Mouse (Mus musculus): ENCODE measurements at regions not wholly inside any gene's neighbourhood (a gene's known extent, or its start where the extent isn't known, plus 50 kb on each side); places are given as distances from the start of the nearest gene placed in this dataset.

- ATAC-seq (ENCODE audit: insufficient number of reproducible peaks, low FRiP score, low TSS enrichment, low read depth), result no peak
- WGBS, result 56% methylated on average over 2 of the region's 2 CpGs
Measured at GRCm38 (mm10) chr1:88809756-88810155, 107.7 kb upstream of the Arl4c start.

GRCm38 (mm10) chr1:88813200-88813599 is 111.2 kb upstream of the Arl4c start:
- Histone ChIP-seq H3K27ac (replicated peaks) (no peak overlapping the region), H3K4me3 (replicated peaks) (no peak overlapping the region), H3K36me3 (no peaks in the 10 kb centered on the region), H3K4me1 (no peaks in the 10 kb centered on the region), H3K9me3 (replicated peaks) (no peaks in the 10 kb centered on the region), H3K27me3 (no peaks in the 10 kb centered on the region), H3K9ac (no peak overlapping the region), H3K4me2 (replicated peaks) (no peak overlapping the region)
- WGBS, result 72% methylated on average over 7 of the region's 7 CpGs
- no peak for ATAC-seq (ENCODE audit: insufficient number of reproducible peaks, low FRiP score, low TSS enrichment, low read depth)

More at GRCm38 (mm10) chr1:88809756-88810155, 107.7 kb upstream of the Arl4c start:
- no peak overlapping the region for H3K4me3 ChIP-seq (replicated peaks)
- no peaks in the 10 kb centered on the region for H3K4me1 ChIP-seq
- no peaks in the 10 kb centered on the region for H3K9me3 ChIP-seq (replicated peaks)
- no peak overlapping the region for H3K9ac ChIP-seq
- no peaks in the 10 kb centered on the region for H3K27me3 ChIP-seq
- H3K4me2 ChIP-seq (replicated peaks), result no peak overlapping the region
- H3K27ac ChIP-seq (replicated peaks), result no peak overlapping the region
- no peaks in the 10 kb centered on the region for H3K36me3 ChIP-seq

DNA sequence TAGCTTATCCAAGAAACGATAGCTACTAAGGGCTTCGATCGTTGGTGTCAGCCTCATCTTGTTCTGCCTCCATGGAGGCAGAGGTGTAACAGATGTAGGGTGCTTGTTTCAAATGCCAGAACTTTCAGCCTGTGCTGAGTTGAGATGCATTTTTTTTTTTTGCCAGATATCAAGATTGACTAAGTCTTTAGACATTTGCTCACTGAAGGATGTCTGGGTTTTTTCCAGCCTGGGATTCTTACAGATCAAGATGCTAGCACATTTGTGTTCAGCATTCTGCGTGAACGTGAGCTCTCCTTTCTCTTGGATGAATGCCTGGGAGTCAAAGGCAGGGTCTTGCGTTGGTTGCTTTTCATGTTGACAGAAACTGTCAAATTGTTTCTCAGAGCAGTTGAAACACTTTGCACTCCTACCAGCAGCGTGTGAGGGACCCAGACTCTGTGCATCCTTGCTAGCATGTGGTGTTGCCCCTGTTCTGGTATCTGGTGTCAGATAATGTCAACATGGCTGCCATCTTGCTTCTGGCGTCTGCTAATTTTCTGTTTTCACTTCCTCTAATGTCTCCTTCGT is 114.4 kb upstream of the Arl4c start:
- 76% methylated on average over 9 of the region's 9 CpGs for WGBS
- no peak for ATAC-seq (ENCODE audit: insufficient number of reproducible peaks, low FRiP score, low TSS enrichment, low read depth)

DNA sequence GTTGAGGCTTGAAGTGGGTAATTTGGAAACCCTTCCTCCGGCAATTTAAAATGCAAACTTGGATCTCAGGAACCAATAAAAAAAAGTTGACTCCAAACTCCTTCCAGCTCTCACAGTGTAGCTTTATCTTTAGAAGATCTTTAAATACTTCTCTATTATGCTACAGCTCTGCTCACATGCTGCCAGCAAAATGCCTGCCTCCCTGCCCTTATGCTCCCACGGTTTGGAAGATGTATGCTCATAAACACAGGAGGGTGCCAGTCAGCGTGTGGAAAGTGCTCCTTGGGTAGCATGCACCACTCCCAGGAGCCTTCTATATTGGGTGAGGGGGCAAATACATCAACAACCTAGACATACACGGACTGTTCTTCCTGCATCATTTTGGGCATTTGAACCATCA is 123.2 kb upstream of the Arl4c start:
- H3K27ac ChIP-seq (replicated peaks), result no peak overlapping the region
- H3K4me1 ChIP-seq, result 0 out of 2 replicates have a peak, but pooled peaks cover 4% of the 10 kb centered on the region
- H3K27me3 ChIP-seq, result no peaks in the 10 kb centered on the region
- no peak overlapping the region for H3K9ac ChIP-seq
- no peaks in the 10 kb centered on the region for H3K36me3 ChIP-seq
- WGBS, result 83% methylated on average over 4 of the region's 4 CpGs
- H3K4me2 ChIP-seq (replicated peaks), result no peak overlapping the region
- ATAC-seq (ENCODE audit: insufficient number of reproducible peaks, low FRiP score, low TSS enrichment, low read depth), result no peak
- no peaks in the 10 kb centered on the region for H3K9me3 ChIP-seq (replicated peaks)
- H3K4me3 ChIP-seq (replicated peaks), result no peak overlapping the region

More for the DNA sequence above, 114.4 kb upstream of the Arl4c start:
- H3K9me3 ChIP-seq (replicated peaks), result no peaks in the 10 kb centered on the region
- H3K27me3 ChIP-seq, result no peaks in the 10 kb centered on the region
- no peak overlapping the region for H3K27ac ChIP-seq (replicated peaks)
- no peak overlapping the region for H3K4me2 ChIP-seq (replicated peaks)
- H3K9ac ChIP-seq, result no peak overlapping the region
- H3K36me3 ChIP-seq, result no peaks in the 10 kb centered on the region
- H3K4me1 ChIP-seq, result peaks cover 9% of the 10 kb centered on the region; the same call in 1 of the 2 replicates
- H3K4me3 ChIP-seq (replicated peaks), result no peak overlapping the region

GRCm38 (mm10) chr1:88838661-88839274 is 136.7 kb upstream of the Arl4c start:
- H3K9me3 ChIP-seq (replicated peaks), result no peaks in the 10 kb centered on the region
- H3K36me3 ChIP-seq, result no peaks in the 10 kb centered on the region
- 0 out of 2 replicates have a peak, but pooled peaks have one; percentile 34 for ATAC-seq (ENCODE audit: insufficient number of reproducible peaks, low FRiP score, low TSS enrichment, low read depth)
- no peak overlapping the region for H3K27ac ChIP-seq (replicated peaks)
- no peak overlapping the region for H3K4me2 ChIP-seq (replicated peaks)
- no peak overlapping the region for H3K4me3 ChIP-seq (replicated peaks)
- peaks cover 18% of the 10 kb centered on the region for H3K4me1 ChIP-seq
- H3K9ac ChIP-seq, result no peak overlapping the region
- WGBS, result 37% methylated on average over 11 of the region's 11 CpGs
- H3K27me3 ChIP-seq, result no peaks in the 10 kb centered on the region

GRCm38 (mm10) chr1:88839407-88839976 is 137.5 kb upstream of the Arl4c start:
- Histone ChIP-seq H3K4me3 (replicated peaks) (no peak overlapping the region), H3K27ac (replicated peaks) (peak overlapping the region; percentile 58), H3K36me3 (no peaks in the 10 kb centered on the region), H3K9ac (no peak overlapping the region), H3K4me1 (peaks cover 18% of the 10 kb centered on the region), H3K27me3 (no peaks in the 10 kb centered on the region), H3K9me3 (replicated peaks) (no peaks in the 10 kb centered on the region), H3K4me2 (replicated peaks) (no peak overlapping the region)
- no peak for ATAC-seq (ENCODE audit: insufficient number of reproducible peaks, low FRiP score, low TSS enrichment, low read depth)
- WGBS, result 9% methylated on average over 3 of the region's 3 CpGs

DNA sequence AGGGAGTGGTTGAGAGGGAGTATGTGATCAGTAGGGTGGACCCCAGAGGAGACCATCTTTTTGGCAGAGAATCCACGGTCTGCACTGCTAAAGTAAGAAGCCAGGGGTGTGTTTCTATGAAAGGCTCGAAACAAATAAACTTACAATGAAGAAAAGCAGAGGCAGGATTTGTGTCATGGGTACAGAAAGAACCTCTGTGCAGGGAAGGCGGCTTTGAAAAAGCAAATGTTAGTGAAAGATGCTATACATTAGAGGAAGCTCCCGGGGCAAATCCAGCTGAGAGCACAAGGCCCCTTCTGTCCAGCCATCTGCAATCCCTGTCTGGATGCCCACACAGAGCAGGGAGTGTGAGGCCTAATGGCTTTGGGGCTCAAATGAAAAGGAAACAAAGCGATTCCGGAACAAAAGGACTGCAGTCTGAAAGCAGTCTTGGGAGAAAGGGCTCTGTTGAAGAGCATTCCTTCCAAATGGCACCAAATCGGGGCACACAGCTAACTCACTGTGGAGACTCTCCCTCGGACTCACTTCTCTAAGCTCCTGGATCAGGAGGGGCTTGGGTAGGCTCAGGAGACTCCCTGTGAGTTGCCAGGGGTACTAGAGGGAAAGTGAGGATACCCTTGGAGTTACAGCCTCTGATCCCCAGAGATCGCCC is 138.1 kb upstream of the Arl4c start:
- WGBS, result 38% methylated on average over 9 of the region's 9 CpGs
- H3K27ac ChIP-seq (replicated peaks), result peak overlapping the region; percentile 58

GRCm38 (mm10) chr1:88840991-88841592 is 139.1 kb upstream of the Arl4c start:
- Histone ChIP-seq H3K27ac (replicated peaks) (no peak overlapping the region), H3K9me3 (replicated peaks) (no peaks in the 10 kb centered on the region), H3K4me3 (replicated peaks) (no peak overlapping the region), H3K4me1 (peaks cover 18% of the 10 kb centered on the region), H3K9ac (no peak overlapping the region), H3K27me3 (no peaks in the 10 kb centered on the region), H3K4me2 (replicated peaks) (no peak overlapping the region), H3K36me3 (no peaks in the 10 kb centered on the region)
- no peak for ATAC-seq (ENCODE audit: insufficient number of reproducible peaks, low FRiP score, low TSS enrichment, low read depth)
- WGBS, result 75% methylated on average over 8 of the region's 9 CpGs

More for the DNA sequence above, 138.1 kb upstream of the Arl4c start:
- Histone ChIP-seq H3K4me2 (replicated peaks) (no peak overlapping the region), H3K9ac (no peak overlapping the region), H3K4me1 (peaks cover 18% of the 10 kb centered on the region), H3K4me3 (replicated peaks) (no peak overlapping the region), H3K27me3 (no peaks in the 10 kb centered on the region), H3K9me3 (replicated peaks) (no peaks in the 10 kb centered on the region), H3K36me3 (no peaks in the 10 kb centered on the region)
- no peak for ATAC-seq (ENCODE audit: insufficient number of reproducible peaks, low FRiP score, low TSS enrichment, low read depth)

DNA sequence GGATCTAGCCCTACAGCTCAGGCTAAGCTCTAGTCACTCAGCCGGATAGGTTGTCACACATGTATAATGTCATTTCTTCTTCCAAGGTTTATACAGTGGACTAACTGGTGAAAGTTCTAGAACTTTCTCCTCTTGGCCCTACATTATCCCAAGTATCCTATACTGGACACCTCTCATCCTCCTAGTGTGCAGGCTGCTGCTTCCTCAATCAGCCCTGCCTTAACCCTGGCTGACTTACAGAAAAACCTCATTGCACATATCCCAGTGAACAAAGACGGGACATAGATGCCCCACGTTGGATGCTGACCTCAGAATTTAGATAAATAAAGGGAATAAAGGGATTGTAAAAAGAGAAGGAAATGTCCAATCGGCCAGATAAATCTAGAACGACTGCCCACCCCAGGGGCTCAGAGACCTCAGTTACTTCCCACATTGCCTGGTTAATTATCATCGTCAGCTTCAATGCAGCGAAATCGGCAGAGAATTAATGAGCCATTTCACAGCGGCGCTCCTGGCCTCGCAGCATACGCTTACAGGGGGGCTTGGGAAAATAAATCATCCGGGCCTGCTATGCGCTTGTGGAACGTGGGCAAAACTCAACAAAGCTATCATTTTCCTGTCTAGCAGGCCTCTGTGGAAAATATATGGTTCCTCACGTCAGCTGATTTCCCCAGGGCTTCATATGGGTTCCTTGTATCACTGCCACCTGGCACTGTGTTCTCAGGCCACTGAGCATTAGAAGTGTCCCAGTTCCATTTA is 145.5 kb upstream of the Arl4c start:
- H3K4me3 ChIP-seq (replicated peaks), result no peak overlapping the region
- ATAC-seq (ENCODE audit: insufficient number of reproducible peaks, low FRiP score, low TSS enrichment, low read depth), result no peak
- H3K4me1 ChIP-seq, result no peaks in the 10 kb centered on the region
- 70% methylated on average over 16 of the region's 16 CpGs for WGBS
- no peak overlapping the region for H3K4me2 ChIP-seq (replicated peaks)
- H3K27ac ChIP-seq (replicated peaks), result no peak overlapping the region
- H3K9me3 ChIP-seq (replicated peaks), result no peaks in the 10 kb centered on the region
- H3K36me3 ChIP-seq, result no peaks in the 10 kb centered on the region
- H3K27me3 ChIP-seq, result no peaks in the 10 kb centered on the region
- no peak overlapping the region for H3K9ac ChIP-seq

DNA sequence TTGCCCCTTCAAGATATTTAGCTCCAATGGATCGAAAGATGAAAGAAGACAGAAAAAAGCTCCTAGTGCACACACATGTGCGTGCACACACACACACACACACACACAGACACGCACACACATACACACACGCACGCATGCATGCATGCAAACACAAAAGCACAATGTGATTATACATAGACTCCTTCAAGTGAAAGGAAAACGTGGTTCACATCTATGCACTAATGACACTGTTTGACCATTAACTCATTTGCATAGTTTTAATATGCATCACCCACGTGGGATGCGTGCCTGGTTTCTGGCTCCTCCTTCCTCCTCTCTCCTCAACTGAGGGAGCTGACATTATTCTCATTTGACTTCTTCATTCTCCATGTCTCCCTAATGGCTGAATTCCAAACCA is 146.2 kb upstream of the Arl4c start:
- Histone ChIP-seq H3K4me1 (no peaks in the 10 kb centered on the region), H3K27me3 (no peaks in the 10 kb centered on the region), H3K4me3 (replicated peaks) (no peak overlapping the region), H3K36me3 (no peaks in the 10 kb centered on the region), H3K9ac (no peak overlapping the region), H3K9me3 (replicated peaks) (no peaks in the 10 kb centered on the region), H3K4me2 (replicated peaks) (no peak overlapping the region), H3K27ac (replicated peaks) (no peak overlapping the region)
- no peak for ATAC-seq (ENCODE audit: insufficient number of reproducible peaks, low FRiP score, low TSS enrichment, low read depth)
- 75% methylated on average over 8 of the region's 8 CpGs for WGBS

- 81% methylated on average over 5 of the region's 5 CpGs for WGBS
- no peaks in the 10 kb centered on the region for H3K27me3 ChIP-seq
- ATAC-seq (ENCODE audit: insufficient number of reproducible peaks, low FRiP score, low TSS enrichment, low read depth), result no peak
Measured at GRCm38 (mm10) chr1:88849421-88849820, 147.4 kb upstream of the Arl4c start.

More at GRCm38 (mm10) chr1:88849421-88849820, 147.4 kb upstream of the Arl4c start:
- H3K4me2 ChIP-seq (replicated peaks), result no peak overlapping the region
- H3K36me3 ChIP-seq, result no peaks in the 10 kb centered on the region
- no peak overlapping the region for H3K9ac ChIP-seq
- H3K9me3 ChIP-seq (replicated peaks), result no peaks in the 10 kb centered on the region
- H3K27ac ChIP-seq (replicated peaks), result no peak overlapping the region
- H3K4me3 ChIP-seq (replicated peaks), result no peak overlapping the region
- no peaks in the 10 kb centered on the region for H3K4me1 ChIP-seq
